Mouse (Mus musculus) limb, embryonic 14.5 days (tissue): ENCODE measurements around the gene Dnah8. TPM values are rescaled to one million over a fixed set of nuclear protein-coding genes. Genes with fewer than 3 reads are reported as not detected.

ENCODE experiments used
- ATAC-seq: fragments of 200-750 bp; cut with Nextera tagmentation; 2 replicates; pipeline ENCODE4 v1.8.0; 2017; ENCODE audit warnings: low read depth, moderate number of reproducible peaks, moderate TSS enrichment; ENCODE audit not compliant: low FRiP score
- DNase-seq: peaks from one replicate; pipeline ENCODE4 v3.0.0-alpha.2; 2015; ENCODE audit warnings: low spot score
- H3K27ac ChIP-seq: fragments of 300-500 bp; sonication (generic); replicated peaks from 2 replicates; pipeline ENCODE4 v1.5.1; 2014; ENCODE audit warnings: low read depth, mild to moderate bottlenecking, low read length, moderate library complexity, mixed read lengths
- H3K27me3 ChIP-seq: fragments of 300-500 bp; sonication (generic); 2 replicates; pipeline ENCODE4 v1.6.1; 2014; ENCODE audit warnings: low read length, mixed read lengths; ENCODE audit not compliant: control insufficient read depth, insufficient read depth
- H3K36me3 ChIP-seq: fragments of 300-500 bp; sonication (generic); 2 replicates; pipeline ENCODE4 v1.6.1; 2014; ENCODE audit warnings: mild to moderate bottlenecking, low read length, moderate library complexity, mixed read lengths; ENCODE audit not compliant: control insufficient read depth, insufficient read depth
- H3K4me1 ChIP-seq: fragments of 300-500 bp; sonication (generic); 2 replicates; pipeline ENCODE4 v1.6.1; 2014; ENCODE audit warnings: antibody characterized with exemption, low read length, mixed read lengths; ENCODE audit not compliant: control insufficient read depth, insufficient read depth
- H3K4me2 ChIP-seq: fragments of 300-500 bp; sonication (generic); replicated peaks from 2 replicates; pipeline ENCODE4 v1.6.1; 2014; ENCODE audit warnings: low read depth, mild to moderate bottlenecking, low read length, moderate library complexity; ENCODE audit not compliant: severe bottlenecking
- H3K4me3 ChIP-seq: fragments of 300-500 bp; sonication (generic); replicated peaks from 2 replicates; pipeline ENCODE4 v1.5.1; 2014; ENCODE audit warnings: low read length
- H3K9ac ChIP-seq: fragments of 300-500 bp; sonication (generic); 2 replicates; pipeline ENCODE4 v1.6.1; 2014; ENCODE audit warnings: mild to moderate bottlenecking, low read depth, low read length, moderate library complexity; ENCODE audit not compliant: severe bottlenecking
- H3K9me3 ChIP-seq: fragments of 300-500 bp; sonication (generic); 2 replicates; pipeline ENCODE4 v1.6.1; 2016; ENCODE audit warnings: low read length; ENCODE audit not compliant: control insufficient read depth
- POLR2A ChIP-seq: fragments of 200-500 bp; IDR thresholded peaks from 2 replicates; pipeline ENCODE4 v1.8.0; 2012; ENCODE audit warnings: inconsistent platforms, mild to moderate bottlenecking, moderate library complexity, borderline replicate concordance; ENCODE audit not compliant: insufficient read depth, insufficient read length; ENCODE audit errors: extremely low read depth
- WGBS: fragments of 180-500 bp; shearing (Covaris S2); extraction: QIAGEN DNeasy Blood & Tissue Kit; methylation state at CpG from one replicate; pipeline ENCODE4 v1.1.7; 2014; 5-methylcytosine and 5-hydroxymethylcytosine counted together
- polyA plus RNA-seq, 2 experiments: library from polyadenylated mRNA; depleted of rRNA in 1 of 2; stranded (reverse) in 1 of 2; unstranded in 1 of 2; fragments of >200 nt; fragmentation: Nextera tagmentation in 1 of 2; extraction: Ambion mirVana in 1 of 2; gene quantifications; 2 replicates each; pipeline versions ENCODE4 v1.2.1 to v1.2.3; 2012 to 2014

The Dnah8 gene
- polyA plus RNA-seq, 2 experiments = 0.69 to 2.1 TPM

- Histone ChIP-seq H3K9ac (no peak overlapping the region), H3K4me1 (peaks cover 25% of the 10 kb centered on the region), H3K27ac (no peak overlapping the region), H3K9me3 (no peaks in the 10 kb centered on the region), H3K36me3 (no peaks in the 10 kb centered on the region), H3K4me2 (no peak overlapping the region), H3K4me3 (no peak overlapping the region), H3K27me3 (no peaks in the 10 kb centered on the region)
- ATAC-seq = no peak
- DNase-seq = no peak
- no peak for TF ChIP-seq POLR2A
- 86% methylated on average over 16 of the region's 16 CpGs for WGBS
Measured at GRCm38 (mm10) chr17:30609305-30609979, 14.7 kb upstream of the Dnah8 start.

GRCm38 (mm10) chr17:30609980-30610307 is 14.2 kb upstream of the Dnah8 start:
- no peak for TF ChIP-seq POLR2A
- DNase-seq (no peak), ATAC-seq (no peak)
- Histone ChIP-seq H3K36me3 (no peaks in the 10 kb centered on the region), H3K27me3 (no peaks in the 10 kb centered on the region), H3K4me2 (no peak overlapping the region), H3K9ac (no peak overlapping the region), H3K9me3 (no peaks in the 10 kb centered on the region), H3K4me1 (peaks cover 25% of the 10 kb centered on the region), H3K27ac (no peak overlapping the region), H3K4me3 (no peak overlapping the region)
- WGBS = 91% methylated on average over 5 of the region's 5 CpGs

GRCm38 (mm10) chr17:30610739-30611138 is 13.4 kb upstream of the Dnah8 start:
- TF ChIP-seq POLR2A = no peak
- no peaks in the 10 kb centered on the region for H3K27me3 ChIP-seq
- H3K4me2 ChIP-seq = no peak overlapping the region
- no peaks in the 10 kb centered on the region for H3K36me3 ChIP-seq
- H3K27ac ChIP-seq = no peak overlapping the region
- no peak overlapping the region for H3K4me3 ChIP-seq
- H3K9me3 ChIP-seq = no peaks in the 10 kb centered on the region
- 86% methylated on average over 1 of the region's 1 CpGs for WGBS
- H3K9ac ChIP-seq = no peak overlapping the region
- H3K4me1 ChIP-seq = peaks cover 25% of the 10 kb centered on the region
- ATAC-seq = no peak
- no peak for DNase-seq

- no peaks in the 10 kb centered on the region for H3K9me3 ChIP-seq
- H3K4me3 ChIP-seq = peak overlapping the region; percentile 71
- DNase-seq = no peak
- peak overlapping the region; percentile 61 for H3K4me2 ChIP-seq
- no peak for TF ChIP-seq POLR2A
- 20% methylated on average over 18 of the region's 18 CpGs for WGBS
- no peaks in the 10 kb centered on the region for H3K36me3 ChIP-seq
- no peaks in the 10 kb centered on the region for H3K27me3 ChIP-seq
- peak overlapping the region; percentile 79 for H3K27ac ChIP-seq
- ATAC-seq = no peak
- peaks cover 25% of the 10 kb centered on the region for H3K4me1 ChIP-seq
- peak overlapping the region; percentile 82 for H3K9ac ChIP-seq
Measured at GRCm38 (mm10) chr17:30611221-30612074, 12.7 kb upstream of the Dnah8 start.

- H3K4me1 ChIP-seq = peaks cover 25% of the 10 kb centered on the region
- H3K27ac ChIP-seq = peak overlapping the region; percentile 79
- WGBS = under 1% methylated on average over 33 of the region's 34 CpGs
- DNase-seq (peak; percentile 97), ATAC-seq (peak; percentile 99)
- peak overlapping the region; percentile 82 for H3K9ac ChIP-seq
- H3K4me3 ChIP-seq = peak overlapping the region; percentile 71
- H3K4me2 ChIP-seq = peak overlapping the region; percentile 61
- no peaks in the 10 kb centered on the region for H3K9me3 ChIP-seq
- peak; percentile 61; the same call in 1 of the 2 replicates for TF ChIP-seq POLR2A
- H3K36me3 ChIP-seq = no peaks in the 10 kb centered on the region
- no peaks in the 10 kb centered on the region for H3K27me3 ChIP-seq
Measured at GRCm38 (mm10) chr17:30612075-30612859, 11.9 kb upstream of the Dnah8 start.
